Mouse (Mus musculus) limb, embryonic 11.5 days (tissue): ENCODE data around the gene Kazn. TPM values are rescaled to one million over a fixed set of nuclear protein-coding genes. Genes with fewer than 3 reads are reported as not detected.
A peak's percentile ranks its signal among the peaks of the same experiment; 100 is the strongest.

Experiments
- ATAC-seq: fragments of 200-750 bp; cut with Nextera tagmentation; 2 replicates; pipeline ENCODE4 v1.8.0; 2017; ENCODE audit warnings: low read depth; ENCODE audit not compliant: insufficient number of reproducible peaks, low FRiP score, low TSS enrichment
- DNase-seq: peaks from one replicate; pipeline ENCODE4 v3.0.0-alpha.2; 2015; ENCODE audit warnings: low spot score
- H3K27ac ChIP-seq: fragments of 300-500 bp; sonication (generic); replicated peaks from 2 replicates; pipeline ENCODE4 v1.5.1; 2014; ENCODE audit warnings: low read depth, mild to moderate bottlenecking, low read length
- H3K27me3 ChIP-seq: fragments of 300-500 bp; sonication (generic); 2 replicates; pipeline ENCODE4 v1.6.1; 2014; ENCODE audit warnings: mild to moderate bottlenecking, low read length, mixed read lengths; ENCODE audit not compliant: control insufficient read depth, insufficient read depth
- H3K36me3 ChIP-seq: fragments of 300-500 bp; sonication (generic); 2 replicates; pipeline ENCODE4 v1.6.1; 2014; ENCODE audit warnings: mild to moderate bottlenecking, low read length, moderate library complexity, mixed read lengths; ENCODE audit not compliant: control insufficient read depth, insufficient read depth
- H3K4me1 ChIP-seq: fragments of 300-500 bp; sonication (generic); 2 replicates; pipeline ENCODE4 v1.6.1; 2014; ENCODE audit warnings: low read length, mixed read lengths; ENCODE audit not compliant: control insufficient read depth, insufficient read depth
- H3K4me2 ChIP-seq: fragments of 300-500 bp; sonication (generic); 2 replicates; pipeline ENCODE4 v1.6.1; 2014; ENCODE audit warnings: low read depth, mild to moderate bottlenecking, moderate library complexity; ENCODE audit not compliant: severe bottlenecking
- H3K4me3 ChIP-seq: fragments of 300-500 bp; sonication (generic); 2 replicates; pipeline ENCODE4 v1.5.1; 2014; ENCODE audit warnings: low read depth, low read length
- H3K9ac ChIP-seq: fragments of 300-500 bp; sonication (generic); 2 replicates; pipeline ENCODE4 v1.6.1; 2014; ENCODE audit warnings: mild to moderate bottlenecking, low read length
- H3K9me3 ChIP-seq: fragments of 300-500 bp; sonication (generic); 2 replicates; pipeline ENCODE4 v1.6.1; 2016; ENCODE audit warnings: low read length; ENCODE audit not compliant: control insufficient read depth
- WGBS: fragments of 180-500 bp; shearing (Covaris S2); extraction: QIAGEN DNeasy Blood & Tissue Kit; methylation state at CpG from one replicate; pipeline ENCODE4 v1.1.7; 2014; 5-methylcytosine and 5-hydroxymethylcytosine counted together
- polyA plus RNA-seq: library from polyadenylated mRNA; unstranded; fragments of >200 nt; fragmentation: Nextera tagmentation; extraction: Ambion mirVana; gene quantifications from 2 replicates; pipeline ENCODE4 v1.2.1, GENCODE M21; 2014

The Kazn gene
- polyA plus RNA-seq, 1 experiment from 2014 or later, result 8.6 TPM

- 5% methylated on average over 20 of the region's 20 CpGs for WGBS
- Histone ChIP-seq H3K4me1 (peaks cover 29% of the 10 kb centered on the region), H3K27ac (no peak overlapping the region)
Measured at GRCm38 (mm10) chr4:142084936-142085563, 154.2 kb downstream of the Kazn start.

GRCm38 (mm10) chr4:142084131-142084899, 154.9 kb downstream of the Kazn start, which contains the start of gene Tmem51:
Gene Tmem51 (minus strand): TSS chr4:142084304.
- Histone ChIP-seq H3K9me3 (no peaks in the 10 kb centered on the region), H3K36me3 (no peaks in the 10 kb centered on the region), H3K4me3 (peak within 1 kb of the TSS; percentile 67), H3K27ac (no peak within 1 kb of the TSS), H3K4me1 (peaks cover 34% of the 10 kb centered on the region), H3K4me2 (peak within 1 kb of the TSS; percentile 93), H3K27me3 (peaks cover 4% of the 10 kb centered on the region; the same call in 1 of the 2 replicates), H3K9ac (peak within 1 kb of the TSS; percentile 62)
- ATAC-seq, result peak; percentile 81
- peak; percentile 77 for DNase-seq
- WGBS, result 0% methylated on average over 50 of the region's 52 CpGs

More at GRCm38 (mm10) chr4:142084936-142085563, 154.2 kb downstream of the Kazn start:
- Histone ChIP-seq H3K4me2 (peak overlapping the region; percentile 93), H3K36me3 (no peaks in the 10 kb centered on the region), H3K9me3 (no peaks in the 10 kb centered on the region), H3K9ac (no peak overlapping the region), H3K27me3 (peaks cover 4% of the 10 kb centered on the region; the same call in 1 of the 2 replicates), H3K4me3 (peak overlapping the region; percentile 67)
- no peak for DNase-seq
- ATAC-seq, result no peak

GRCm38 (mm10) chr4:142083762-142084130, 155.5 kb downstream of the Kazn start:
- peak; percentile 56; the same call in 1 of the 2 replicates for ATAC-seq
- H3K36me3 ChIP-seq, result no peaks in the 10 kb centered on the region
- H3K4me2 ChIP-seq, result peak overlapping the region; percentile 93
- under 1% methylated on average over 26 of the region's 29 CpGs for WGBS
- DNase-seq, result peak; percentile 85
- peak overlapping the region; percentile 67 for H3K4me3 ChIP-seq
- H3K27me3 ChIP-seq, result peaks cover 4% of the 10 kb centered on the region; the same call in 1 of the 2 replicates
- peak overlapping the region; percentile 62 for H3K9ac ChIP-seq
- H3K4me1 ChIP-seq, result peaks cover 34% of the 10 kb centered on the region
- H3K9me3 ChIP-seq, result no peaks in the 10 kb centered on the region
- H3K27ac ChIP-seq, result no peak overlapping the region

GRCm38 (mm10) chr4:142083193-142083592, 156.0 kb downstream of the Kazn start:
- H3K27me3 ChIP-seq, result peaks cover 4% of the 10 kb centered on the region; the same call in 1 of the 2 replicates

GRCm38 (mm10) chr4:142082703-142083102, 156.5 kb downstream of the Kazn start:
- Histone ChIP-seq H3K9ac (no peak overlapping the region), H3K27ac (no peak overlapping the region), H3K4me2 (no peak overlapping the region), H3K9me3 (no peaks in the 10 kb centered on the region), H3K27me3 (peaks cover 4% of the 10 kb centered on the region; the same call in 1 of the 2 replicates), H3K4me3 (no peak overlapping the region), H3K36me3 (no peaks in the 10 kb centered on the region), H3K4me1 (peaks cover 31% of the 10 kb centered on the region)
- 75% methylated on average over 4 of the region's 4 CpGs for WGBS
- ATAC-seq (no peak), DNase-seq (no peak)

More at GRCm38 (mm10) chr4:142083193-142083592, 156.0 kb downstream of the Kazn start:
- no peaks in the 10 kb centered on the region for H3K9me3 ChIP-seq
- no peak for ATAC-seq
- H3K27ac ChIP-seq, result no peak overlapping the region
- H3K9ac ChIP-seq, result no peak overlapping the region
- peaks cover 31% of the 10 kb centered on the region for H3K4me1 ChIP-seq
- H3K36me3 ChIP-seq, result no peaks in the 10 kb centered on the region
- peak overlapping the region; percentile 67 for H3K4me3 ChIP-seq
- peak overlapping the region; percentile 93 for H3K4me2 ChIP-seq
- 56% methylated on average over 6 of the region's 6 CpGs for WGBS
- no peak for DNase-seq

- no peak overlapping the region for H3K27ac ChIP-seq
- no peak for DNase-seq
Measured at GRCm38 (mm10) chr4:142081631-142082283, 157.4 kb downstream of the Kazn start.

GRCm38 (mm10) chr4:142080901-142081630, 158.1 kb downstream of the Kazn start:
- Histone ChIP-seq H3K9me3 (no peaks in the 10 kb centered on the region), H3K4me1 (peaks cover 31% of the 10 kb centered on the region), H3K27ac (no peak overlapping the region), H3K4me2 (no peak overlapping the region), H3K36me3 (no peaks in the 10 kb centered on the region), H3K4me3 (no peak overlapping the region), H3K27me3 (peaks cover 4% of the 10 kb centered on the region; the same call in 1 of the 2 replicates), H3K9ac (no peak overlapping the region)
- no peak for DNase-seq
- ATAC-seq, result no peak
- 55% methylated on average over 18 of the region's 18 CpGs for WGBS

More at GRCm38 (mm10) chr4:142081631-142082283, 157.4 kb downstream of the Kazn start:
- WGBS, result 56% methylated on average over 13 of the region's 13 CpGs
- Histone ChIP-seq H3K4me1 (peaks cover 31% of the 10 kb centered on the region), H3K36me3 (no peaks in the 10 kb centered on the region), H3K4me2 (no peak overlapping the region), H3K9me3 (no peaks in the 10 kb centered on the region), H3K4me3 (no peak overlapping the region), H3K27me3 (peaks cover 4% of the 10 kb centered on the region; the same call in 1 of the 2 replicates), H3K9ac (no peak overlapping the region)
- ATAC-seq, result no peak

- Histone ChIP-seq H3K4me2 (no peak overlapping the region), H3K27me3 (peaks cover 3% of the 10 kb centered on the region; the same call in 1 of the 2 replicates), H3K4me3 (no peak overlapping the region), H3K9ac (no peak overlapping the region), H3K36me3 (no peaks in the 10 kb centered on the region), H3K27ac (no peak overlapping the region), H3K4me1 (peaks cover 31% of the 10 kb centered on the region), H3K9me3 (no peaks in the 10 kb centered on the region)
- ATAC-seq (no peak), DNase-seq (no peak)
- WGBS, result 73% methylated on average over 4 of the region's 4 CpGs
Measured at GRCm38 (mm10) chr4:142080487-142080767, 158.8 kb downstream of the Kazn start.
